Mouse (Mus musculus) B cell, adult 2 months (primary cell): ENCODE data around the gene 0610040J01Rik.

ENCODE experiments used
- DNase-seq, 2 experiments: peaks; one replicate each; pipeline ENCODE4 v3.0.0; 2022

The 0610040J01Rik gene

DNA sequence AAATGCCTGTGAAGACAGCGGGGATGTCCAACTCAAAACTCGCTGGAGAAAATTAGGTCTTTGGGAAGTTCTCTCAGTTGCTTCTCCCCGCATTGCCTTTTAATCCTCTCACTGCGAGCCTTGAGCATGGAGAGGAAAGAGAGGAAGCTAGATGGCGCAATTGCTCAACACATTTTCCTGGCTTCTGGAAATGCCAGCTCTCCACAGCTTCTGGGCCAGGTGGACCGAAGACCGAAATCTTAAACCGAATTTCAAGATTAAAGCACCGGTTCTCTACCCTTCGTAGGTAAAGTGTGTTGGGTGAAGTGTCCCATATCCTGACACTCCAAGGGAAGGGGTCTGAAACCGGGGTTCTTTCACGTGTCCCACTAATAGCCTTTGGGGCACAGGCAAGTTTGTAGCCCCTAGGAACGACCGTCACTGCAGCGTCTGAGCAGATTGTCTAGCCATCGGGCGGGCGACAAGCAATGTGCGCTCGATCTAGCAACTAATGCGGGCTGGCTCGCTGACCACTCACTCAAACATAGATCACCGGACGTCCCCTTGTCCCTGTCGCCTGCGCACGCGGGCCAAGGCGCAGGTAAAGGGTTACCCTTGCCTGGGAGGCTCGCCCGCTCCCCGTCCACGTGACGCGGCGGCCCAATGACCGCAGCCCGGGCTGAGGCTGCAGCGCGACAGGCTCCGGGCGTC is at the start of gene 0610040J01Rik:
TSS of gene 0610040J01Rik (plus strand) at position 545 of the 690 bp plus-strand sequence.
- peak; percentile 76 to 79 for DNase-seq

DNA sequence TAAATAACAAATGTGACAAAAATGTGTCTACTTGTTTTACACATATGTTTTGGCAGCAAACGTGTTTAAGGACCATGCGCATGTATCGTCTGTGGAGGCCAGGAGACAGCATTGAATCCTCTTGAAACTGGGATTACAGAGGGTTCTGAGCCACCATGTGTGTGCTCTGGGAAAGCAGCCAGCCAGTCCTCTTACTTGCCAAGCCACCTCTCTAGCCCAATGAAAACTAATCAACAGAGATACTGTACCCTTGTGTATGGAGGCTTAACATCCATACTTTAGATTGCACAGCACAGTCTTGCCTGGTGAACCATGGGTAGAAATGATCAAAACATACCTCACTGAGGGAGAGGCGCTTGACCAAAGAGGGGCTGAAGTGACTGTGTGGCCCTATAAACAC is 46.3 kb upstream of the 0610040J01Rik start:
- no peak for DNase-seq

DNA sequence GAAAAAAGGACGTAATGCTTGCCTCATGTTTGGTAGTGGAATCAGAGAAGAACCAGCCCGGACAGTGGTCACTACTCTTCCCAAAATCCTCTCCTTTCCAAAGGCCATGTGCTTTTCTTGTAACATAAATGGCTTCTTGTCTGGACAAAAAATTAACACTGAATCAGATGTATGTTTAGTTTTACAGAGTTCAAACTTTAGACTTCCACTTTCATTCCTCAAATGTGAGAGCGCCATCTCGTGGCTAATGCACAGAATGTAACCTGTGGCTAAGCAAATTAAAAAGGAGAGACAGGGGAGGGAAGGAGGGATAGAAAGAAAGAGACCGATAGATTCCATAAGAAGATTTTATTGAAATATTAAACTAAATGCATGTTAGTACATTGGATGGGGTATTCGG is 45.4 kb upstream of the 0610040J01Rik start:
- peak; percentile 69 to 71 for DNase-seq

DNA sequence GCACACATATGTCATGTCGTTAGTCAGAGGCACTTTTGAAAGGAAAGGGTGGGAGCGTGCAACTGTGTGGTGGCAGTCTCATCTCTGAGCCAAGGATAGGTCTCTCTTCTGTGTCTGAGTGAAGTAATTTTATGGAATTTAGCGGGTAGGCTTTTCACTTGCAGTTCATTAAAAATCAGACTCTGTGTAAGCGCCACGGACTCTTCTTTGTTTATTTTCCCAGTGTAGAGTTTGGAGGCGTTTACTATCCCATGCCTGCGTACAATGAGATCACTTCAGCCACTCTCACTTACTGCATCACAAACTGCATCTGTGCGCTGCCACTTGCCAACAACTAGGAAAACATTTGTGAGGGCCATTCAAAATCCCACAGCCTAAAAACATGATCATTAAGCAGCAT is 44.7 kb upstream of the 0610040J01Rik start:
- no peak for DNase-seq

DNA sequence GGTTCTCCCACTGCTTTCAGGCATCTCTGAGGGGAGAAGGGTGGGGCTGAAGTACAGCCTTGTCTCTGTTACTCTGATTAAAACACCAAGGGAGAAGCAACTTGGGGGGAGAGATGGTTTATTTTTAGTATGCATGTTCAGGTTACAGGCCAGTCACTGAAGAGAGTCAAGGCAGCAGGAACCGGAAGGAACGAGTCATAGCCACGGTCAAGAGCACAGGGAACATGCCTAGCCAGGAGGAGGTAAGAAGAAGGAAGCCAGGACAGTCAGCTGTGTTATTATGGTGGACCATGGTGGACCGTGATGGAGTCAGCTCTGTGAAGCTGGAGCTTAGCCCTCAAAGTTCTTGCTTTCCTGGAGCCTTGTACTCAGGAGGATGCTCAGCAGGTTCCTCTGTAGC is 43.9 kb upstream of the 0610040J01Rik start:
- DNase-seq: no peak

DNA sequence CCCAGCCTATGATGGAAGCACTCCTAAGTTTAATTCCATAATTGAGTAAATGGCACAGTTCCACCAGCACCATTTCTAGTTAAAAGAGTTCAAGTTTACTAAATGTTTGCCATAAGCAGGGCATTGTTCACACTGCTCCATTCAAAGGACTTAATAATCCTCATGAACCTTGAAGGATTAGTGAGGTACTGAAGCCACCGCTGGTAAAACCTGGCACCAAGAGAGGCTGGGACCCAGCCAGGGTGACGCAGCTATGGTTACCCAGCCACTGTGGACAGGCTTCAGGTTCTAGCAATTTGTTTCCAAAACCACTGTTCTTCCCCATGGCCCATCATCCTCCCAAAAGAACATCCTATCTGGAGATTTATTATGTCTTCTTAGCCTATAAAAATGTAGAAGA is 39.2 kb upstream of the 0610040J01Rik start:
- no peak for DNase-seq

DNA sequence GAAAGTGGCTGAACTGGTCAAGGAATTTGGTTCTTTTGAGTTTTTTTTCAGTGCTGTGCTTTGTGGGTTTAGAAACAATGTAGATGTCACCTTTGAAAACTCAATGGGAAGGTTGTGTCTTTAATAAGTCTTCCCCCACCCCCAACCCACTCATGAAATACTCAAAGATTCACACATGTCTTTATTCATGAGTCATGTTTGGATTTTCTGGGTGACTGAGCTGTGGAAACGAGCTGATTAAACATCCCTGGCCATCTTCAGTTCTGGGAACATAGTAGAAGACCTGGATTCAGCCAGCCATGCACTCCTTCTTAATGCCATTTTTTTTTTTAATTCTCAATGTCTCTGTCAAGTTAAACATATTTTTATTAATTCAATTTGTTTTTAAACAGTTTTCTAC is 38.6 kb upstream of the 0610040J01Rik start:
- DNase-seq: no peak

DNA sequence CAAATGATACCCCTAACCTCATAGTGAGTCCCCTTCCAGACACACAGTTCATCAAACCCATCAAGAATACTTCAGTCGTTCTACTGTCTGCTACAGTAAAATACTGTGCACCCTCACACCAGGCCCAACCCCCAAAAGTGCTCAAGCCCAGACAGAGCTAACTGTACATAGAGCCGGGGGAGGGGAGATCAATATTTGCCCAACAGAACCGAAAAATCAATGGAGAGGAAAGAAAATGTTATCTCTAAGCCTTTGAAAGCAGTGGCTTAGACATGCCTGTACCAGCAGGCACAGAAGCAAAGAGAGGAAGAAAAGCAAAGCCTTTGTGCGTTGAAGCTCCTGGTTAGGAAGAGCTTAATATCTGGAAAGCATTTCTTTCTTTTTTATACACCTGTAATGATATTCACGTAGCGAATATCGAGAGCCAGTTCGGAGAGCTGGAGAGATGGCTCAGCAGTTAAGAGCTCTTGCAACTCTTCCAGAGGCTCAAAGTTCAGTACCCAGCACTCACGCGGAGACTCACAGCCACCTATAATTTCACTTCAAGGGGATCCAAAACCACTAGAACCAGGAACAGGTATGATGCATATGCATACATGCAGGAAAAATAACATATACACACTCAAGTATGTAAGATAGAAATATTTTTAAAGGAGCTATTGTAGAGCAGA is 23.9 kb upstream of the 0610040J01Rik start:
- no peak for DNase-seq

DNA sequence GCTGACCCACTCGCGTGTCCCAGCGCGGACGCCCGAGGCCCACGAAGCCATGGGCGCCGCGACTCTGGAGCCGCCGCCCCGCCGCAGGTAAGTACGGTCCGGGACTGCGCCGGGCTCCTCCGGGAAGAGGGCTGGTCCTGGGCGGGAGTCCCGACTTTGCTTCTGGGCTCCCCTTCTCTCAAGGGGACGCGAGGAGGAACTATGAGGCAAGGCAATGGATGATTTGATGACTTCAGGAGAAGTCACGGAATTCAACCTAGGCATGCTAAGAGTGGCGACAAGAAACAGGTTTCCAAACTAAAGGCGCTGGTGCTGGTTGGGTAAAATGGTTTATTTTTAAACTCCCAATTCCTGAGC is 324 bp downstream of the 0610040J01Rik start:
- DNase-seq: no peak

DNA sequence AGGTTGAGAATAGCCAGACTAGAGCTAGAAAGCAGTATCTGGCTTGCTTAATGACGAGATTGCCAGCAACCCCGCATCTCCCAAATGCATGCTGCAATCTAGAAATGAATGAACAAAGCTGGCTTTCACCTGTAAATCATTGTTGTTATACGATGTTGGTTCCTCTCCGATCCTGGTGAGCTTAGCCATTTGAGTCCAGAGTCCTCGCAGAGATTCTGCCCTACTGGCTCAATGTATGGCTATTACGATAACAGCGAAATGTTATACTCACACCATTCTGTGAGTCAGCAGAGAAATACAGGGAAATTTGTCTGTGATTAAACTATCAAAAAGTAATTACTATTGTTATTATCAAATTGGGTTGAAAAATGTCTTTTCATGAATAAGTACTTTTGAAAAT is 4.5 kb downstream of the 0610040J01Rik start:
- no peak for DNase-seq

DNA sequence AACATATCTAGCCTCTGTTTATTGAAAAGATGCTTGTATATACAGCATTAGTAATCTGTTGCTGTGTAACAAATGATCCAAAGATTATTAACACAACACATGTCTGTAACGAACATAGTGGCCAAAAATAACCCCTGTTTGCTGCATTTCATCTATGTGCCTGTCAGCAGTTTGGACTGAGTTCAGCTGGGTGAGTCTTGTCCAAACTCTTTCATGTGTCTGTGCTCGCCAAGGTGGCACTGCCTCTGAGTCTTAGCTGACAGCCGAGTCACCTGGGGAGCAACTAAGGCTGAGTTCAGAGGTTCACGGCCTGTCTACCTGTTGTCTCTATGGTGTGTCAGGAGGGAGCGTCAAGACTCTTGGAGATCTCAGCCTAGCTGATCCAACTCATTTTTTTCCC is 5.1 kb downstream of the 0610040J01Rik start:
- no peak for DNase-seq

DNA sequence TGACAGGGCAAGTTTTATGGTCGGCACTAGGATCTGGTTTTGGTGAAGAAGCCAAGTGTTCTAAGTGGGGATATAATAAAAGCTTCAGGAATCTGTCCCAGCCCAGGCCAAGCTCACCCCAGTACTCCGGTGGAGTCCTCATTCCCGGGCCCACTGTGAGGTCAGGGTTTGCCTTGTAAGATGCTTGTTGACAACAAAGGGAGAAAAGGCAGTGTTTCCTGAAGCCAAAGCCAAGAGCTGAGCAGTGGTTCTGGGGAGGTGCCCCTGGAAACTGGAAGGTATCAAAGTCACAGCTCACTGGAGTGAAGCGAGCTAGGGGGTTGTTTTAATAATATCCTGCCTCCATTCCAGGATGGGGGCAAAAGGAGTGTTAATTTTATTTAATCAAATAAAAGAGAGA is 6.8 kb downstream of the 0610040J01Rik start:
- no peak for DNase-seq

DNA sequence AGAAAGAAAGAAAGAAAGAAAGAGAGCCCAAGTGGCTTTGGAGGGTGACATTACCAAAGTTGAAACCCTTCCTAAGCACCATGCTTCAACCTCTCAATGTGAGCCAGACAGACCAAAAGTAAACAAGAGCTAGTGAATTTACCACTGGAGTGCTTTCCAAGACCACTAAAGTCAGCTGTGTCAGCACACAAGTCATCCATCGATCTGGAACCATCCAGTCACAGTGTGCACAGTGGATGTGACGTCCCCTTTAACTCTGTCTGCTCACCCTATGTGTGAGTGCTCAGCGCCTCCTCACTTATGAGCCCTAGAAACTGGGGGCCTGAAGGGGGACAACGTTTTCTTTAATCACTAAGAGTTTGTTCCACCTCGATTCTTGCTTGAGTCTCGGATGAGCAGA is 7.4 kb downstream of the 0610040J01Rik start:
- no peak for DNase-seq

DNA sequence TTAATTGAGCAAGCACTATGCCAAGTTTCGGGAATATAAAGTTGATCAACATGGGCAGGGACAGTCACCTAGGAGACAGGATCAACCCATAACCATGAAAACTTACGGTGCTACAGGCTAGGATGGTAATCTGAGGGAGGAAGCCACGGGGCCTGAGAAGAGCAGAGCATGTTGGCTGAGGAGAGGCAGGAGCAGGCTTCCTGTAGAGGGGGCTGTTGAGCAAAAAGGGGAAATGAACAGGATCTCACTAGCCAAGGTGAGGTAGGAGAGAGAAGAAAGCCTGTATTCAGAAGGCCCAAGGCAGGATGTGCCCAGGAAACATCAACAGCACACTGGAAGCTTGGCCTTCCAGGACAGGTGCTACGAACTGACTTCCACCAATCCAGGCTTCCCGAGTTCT is 9.0 kb downstream of the 0610040J01Rik start:
- DNase-seq: peak; percentile 51 to 56

DNA sequence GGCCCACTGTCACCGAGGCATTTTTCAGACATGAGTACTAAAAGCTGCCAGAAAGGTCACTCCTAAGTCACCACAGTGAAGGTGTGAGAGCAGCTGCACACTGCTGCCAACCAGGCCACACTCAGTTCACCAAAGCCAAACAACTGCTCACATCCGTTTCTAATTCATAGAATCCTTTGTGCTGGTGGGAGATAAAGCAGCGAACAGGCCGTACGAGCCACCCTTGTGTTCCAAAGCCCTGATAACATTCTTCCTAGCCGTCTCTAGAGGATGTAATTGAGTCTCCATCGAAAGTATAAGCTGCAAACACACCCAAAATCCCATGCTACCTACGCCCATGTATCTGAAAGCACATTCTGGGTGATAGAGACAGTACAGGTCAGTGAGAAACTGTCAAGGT is 9.7 kb downstream of the 0610040J01Rik start:
- no peak for DNase-seq

DNA sequence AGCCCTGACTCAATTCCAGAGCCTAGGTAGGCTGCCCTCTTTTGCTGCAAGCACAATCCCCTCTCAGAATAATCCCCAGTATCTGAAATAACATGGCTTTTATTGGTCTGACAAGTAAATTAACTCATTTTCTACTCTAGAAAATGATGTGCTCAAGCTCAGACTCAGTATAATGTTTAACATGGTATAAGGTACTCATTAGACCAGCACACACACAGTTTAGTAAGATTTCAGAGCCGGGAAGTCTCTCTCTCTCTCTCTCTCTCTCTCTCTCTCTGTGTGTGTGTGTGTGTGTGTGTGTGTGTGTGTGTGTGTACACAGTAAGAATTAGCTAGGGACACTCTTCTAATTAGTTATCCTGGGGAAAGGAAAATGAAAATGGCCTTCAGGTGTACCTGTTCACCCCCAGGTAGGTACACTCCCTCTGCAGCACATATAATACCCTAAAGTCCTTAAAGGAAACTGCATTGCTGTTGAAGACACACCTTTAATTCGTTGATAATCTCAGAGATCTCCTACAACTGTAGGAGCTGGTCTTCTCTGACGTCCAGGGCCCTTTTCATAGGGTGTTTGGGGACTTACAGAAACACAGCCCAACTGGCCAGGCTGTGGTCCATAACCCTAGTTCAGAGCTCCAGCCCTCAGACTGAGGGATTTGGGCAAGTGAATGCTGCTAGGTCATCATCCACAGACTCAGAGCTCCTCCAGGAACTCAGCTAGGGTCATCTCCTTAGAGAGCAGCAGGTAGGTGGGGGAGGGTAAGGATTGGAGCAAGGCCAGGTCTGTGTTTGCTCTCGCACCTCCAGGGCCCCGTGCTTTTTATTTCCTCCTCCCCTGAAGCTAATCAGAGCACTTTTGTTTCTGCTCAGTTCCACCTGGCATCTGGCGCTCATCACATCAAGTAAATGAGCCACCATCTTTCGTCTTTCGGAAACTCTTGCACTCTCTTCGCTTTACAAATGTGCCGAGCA is 11.5 kb downstream of the 0610040J01Rik start:
- no peak for DNase-seq

DNA sequence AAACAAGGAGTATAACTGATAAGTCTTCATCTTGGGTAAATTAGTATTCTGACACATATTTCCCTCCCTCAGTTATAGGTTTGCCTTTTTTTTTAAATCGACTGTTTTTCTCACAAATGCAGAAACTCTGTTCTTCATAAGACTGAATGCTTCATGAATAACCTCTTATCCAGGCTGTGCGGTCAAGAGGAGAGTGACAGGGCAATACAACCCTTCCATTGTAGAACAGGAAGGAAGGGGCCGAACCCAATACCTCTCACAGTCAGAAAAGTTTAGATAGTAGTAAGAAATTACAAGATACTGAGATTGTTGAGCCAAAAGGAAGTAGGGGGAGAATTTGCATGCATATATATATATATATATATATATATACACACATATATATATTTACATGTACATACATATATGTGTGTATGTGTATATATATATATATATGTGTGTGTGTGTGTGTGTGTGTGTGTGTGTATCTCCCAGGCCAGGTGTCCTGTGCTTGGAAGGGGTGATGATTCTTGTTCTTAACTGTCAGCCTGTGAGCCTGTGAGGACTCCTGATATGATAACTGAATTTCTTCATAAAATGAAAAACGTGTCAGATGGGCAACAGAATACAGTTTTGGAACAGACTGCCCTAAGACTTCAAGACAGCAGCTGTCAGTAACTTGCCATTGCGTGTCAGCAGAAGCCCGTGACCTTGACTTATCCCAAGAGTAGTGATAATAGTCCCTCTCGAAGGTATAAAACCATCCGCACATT is 12.6 kb downstream of the 0610040J01Rik start:
- DNase-seq: no peak

DNA sequence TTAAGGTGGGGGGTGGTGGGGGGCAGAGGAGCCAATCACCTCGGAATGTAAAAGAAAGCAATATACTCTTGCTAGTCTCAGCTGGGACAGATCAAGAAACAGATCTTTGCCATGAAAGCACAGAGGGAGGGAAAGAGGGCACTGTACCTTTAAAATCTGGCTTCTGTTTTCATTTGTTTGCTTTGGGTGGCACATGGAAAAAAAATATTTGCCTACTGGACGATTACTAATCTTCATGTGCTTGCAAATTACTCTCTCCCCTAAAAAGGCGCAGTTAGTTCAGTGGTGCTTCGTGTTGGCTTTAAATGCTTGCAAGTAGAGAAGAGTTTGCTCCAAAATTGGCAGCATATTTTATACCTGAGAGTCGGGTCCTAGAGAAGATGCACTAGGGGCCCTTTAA is 13.7 kb downstream of the 0610040J01Rik start:
- no peak for DNase-seq

DNA sequence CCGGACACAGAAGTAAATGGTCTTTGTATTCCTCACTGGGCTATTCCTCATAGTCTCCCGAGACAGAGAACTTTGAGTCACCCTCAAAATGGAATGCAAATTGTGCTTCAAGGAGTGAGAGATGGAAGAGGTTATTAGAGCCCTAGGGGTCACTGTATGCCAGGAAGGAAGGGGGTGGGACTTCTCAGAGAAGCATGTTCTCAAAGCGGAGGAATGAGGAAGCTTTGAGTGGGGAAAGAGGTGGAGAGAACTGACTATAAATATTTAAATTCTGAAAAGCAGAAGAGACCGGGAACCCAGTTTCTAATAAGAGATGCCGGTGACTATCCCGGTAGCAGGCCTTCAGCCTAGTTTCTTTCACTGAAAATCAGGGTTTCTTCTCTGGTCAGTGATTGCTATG is 14.8 kb downstream of the 0610040J01Rik start:
- peak; percentile 36 to 43 for DNase-seq

DNA sequence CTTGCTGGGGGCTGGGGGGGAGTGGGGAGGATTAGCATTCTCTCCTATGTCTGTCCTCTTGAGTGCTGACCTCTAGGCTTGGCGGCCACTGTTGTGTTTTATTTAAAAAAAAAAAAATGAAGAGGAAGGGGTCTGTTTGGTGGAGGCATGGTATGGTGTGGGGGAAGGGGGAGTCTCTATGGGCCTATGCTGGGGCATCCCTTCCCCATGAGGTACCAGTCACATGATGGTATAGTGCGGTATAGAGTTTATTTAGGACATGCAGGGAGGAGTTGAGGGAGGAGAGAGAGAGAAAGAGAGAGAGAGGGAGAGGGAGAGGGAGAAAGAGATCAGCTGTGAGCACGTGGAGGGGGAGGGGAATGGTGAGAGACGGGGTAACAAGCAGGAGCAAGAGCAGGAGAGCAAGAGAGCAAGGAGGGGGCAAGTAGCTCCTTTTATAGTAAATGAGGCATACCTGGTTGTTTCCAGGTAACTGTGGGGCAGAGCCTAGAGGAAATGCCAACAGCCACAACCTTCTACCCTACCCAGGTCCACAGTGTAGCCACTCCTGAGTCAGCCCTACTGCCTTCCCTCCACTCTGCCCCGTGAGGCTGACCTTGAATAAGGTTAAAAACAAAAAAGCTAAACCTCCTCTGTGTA is 15.4 kb downstream of the 0610040J01Rik start:
- DNase-seq: no peak

DNA sequence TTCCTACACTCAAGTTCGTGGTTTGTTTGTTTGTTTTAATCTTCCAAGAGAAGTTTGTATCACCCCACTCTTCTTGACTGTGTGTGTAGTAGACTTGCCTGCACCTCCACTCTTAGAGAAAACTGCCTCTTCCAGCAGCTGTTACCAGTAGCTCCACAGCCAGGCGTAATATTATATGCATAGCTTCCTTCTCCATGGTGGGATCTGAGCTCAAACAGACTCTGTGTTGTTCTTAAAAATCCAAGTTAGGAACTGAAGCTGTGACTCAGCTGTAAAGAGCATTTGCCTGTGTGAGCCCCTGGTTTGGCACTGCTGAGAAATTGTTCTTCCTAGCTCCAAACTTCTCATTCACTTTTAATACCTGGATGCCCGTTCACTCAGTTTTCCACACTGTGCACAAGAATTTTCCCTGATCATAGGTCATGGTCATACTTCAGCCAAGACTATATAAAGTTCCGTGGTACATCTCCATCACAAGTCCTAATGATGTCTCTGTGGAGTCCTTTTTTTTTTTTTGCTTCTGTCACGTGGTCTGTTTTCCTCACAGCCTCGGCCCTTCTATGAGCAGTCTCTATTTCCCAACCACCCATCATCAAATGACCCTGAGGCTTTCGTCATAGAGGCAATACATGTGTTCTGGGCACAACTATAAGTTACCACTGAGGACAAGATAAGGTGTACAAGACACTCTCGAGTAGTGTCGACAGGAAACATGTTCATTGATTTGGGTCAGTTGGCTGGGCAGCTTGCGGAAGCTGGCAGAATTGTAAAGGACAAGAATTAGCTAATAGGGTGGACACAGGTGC is 16.4 kb downstream of the 0610040J01Rik start:
- no peak for DNase-seq
